Mouse (Mus musculus) spleen, adult 2 months (tissue): ENCODE measurements around the gene Kdr. TPM values are rescaled to one million over a fixed set of nuclear protein-coding genes. Genes with fewer than 3 reads are reported as not detected.

Source experiments
- DNase-seq, 2 experiments: peaks; one replicate each; pipeline versions ENCODE4 v3.0.0 to v3.0.0-alpha.2; 2012 to 2021; ENCODE audit warnings: low spot score in 2 of 2, low read depth in 1 of 2
- H3K27ac ChIP-seq: fragments of 200-500 bp; 2 replicates; pipeline ENCODE4 v1.5.1; 2012; ENCODE audit warnings: low read length, inconsistent platforms; ENCODE audit not compliant: insufficient read depth
- H3K27me3 ChIP-seq: fragments of 200-500 bp; 2 replicates; pipeline ENCODE4 v1.6.1; 2012; ENCODE audit warnings: mild to moderate bottlenecking, moderate library complexity, low read length, inconsistent platforms; ENCODE audit not compliant: control insufficient read depth, insufficient read depth
- H3K36me3 ChIP-seq: fragments of 200-500 bp; 2 replicates; pipeline ENCODE4 v1.6.1; 2012; ENCODE audit warnings: mild to moderate bottlenecking, low read length, inconsistent platforms; ENCODE audit not compliant: control insufficient read depth, insufficient read depth
- H3K4me1 ChIP-seq: fragments of 200-500 bp; 2 replicates; pipeline ENCODE4 v1.6.1; 2011; ENCODE audit warnings: inconsistent platforms; ENCODE audit not compliant: control insufficient read depth, insufficient read depth, insufficient read length
- H3K4me3 ChIP-seq: fragments of 200-500 bp; 2 replicates; pipeline ENCODE4 v1.5.1; 2011; ENCODE audit warnings: mild to moderate bottlenecking, inconsistent platforms; ENCODE audit not compliant: insufficient read depth, insufficient read length; ENCODE audit errors: extremely low read depth
- CTCF ChIP-seq: fragments of 200-500 bp; IDR thresholded peaks from 2 replicates; pipeline ENCODE4 v1.5.1; 2011; ENCODE audit warnings: mild to moderate bottlenecking, inconsistent platforms; ENCODE audit not compliant: insufficient read depth, insufficient read length, insufficient replicate concordance; ENCODE audit errors: extremely low read depth
- POLR2A ChIP-seq: fragments of 200-500 bp; IDR thresholded peaks from 2 replicates; pipeline ENCODE4 v1.6.1; 2011; ENCODE audit warnings: low read depth, low read length, inconsistent platforms
- WGBS: fragments of 180-500 bp; shearing (Covaris S2); methylation state at CpG from one replicate; pipeline ENCODE4 v1.1.7; 2018; 5-methylcytosine and 5-hydroxymethylcytosine counted together
- polyA plus RNA-seq: library from polyadenylated mRNA; depleted of rRNA; stranded (reverse); fragments of >200 nt; gene quantifications from 2 replicates; pipeline ENCODE4 v1.2.3, GENCODE M21; 2012

Kdr gene
- polyA plus RNA-seq, 1 experiment = 6.5 TPM

- TF ChIP-seq CTCF (no peak), POLR2A (no peak)
- no peaks in the 10 kb centered on the region for H3K36me3 ChIP-seq
- WGBS = 7% methylated on average over 54 of the region's 54 CpGs
- H3K27ac ChIP-seq = 0 out of 2 replicates have a peak overlapping the region, but pooled peaks have one; percentile 8
- DNase-seq = no peak
- H3K4me3 ChIP-seq = peak overlapping the region; percentile 56
- peaks cover 7% of the 10 kb centered on the region for H3K4me1 ChIP-seq
- H3K27me3 ChIP-seq = peaks cover 13% of the 10 kb centered on the region
These were observed 551 bp downstream of the Kdr start for GRCm38 (mm10) chr5:75977441-75978373.

GRCm38 (mm10) chr5:75976696-75977095 is 1.6 kb downstream of the Kdr start:
- no peak for DNase-seq
- no peak overlapping the region for H3K27ac ChIP-seq
- 76% methylated on average over 9 of the region's 9 CpGs for WGBS
- peaks cover 7% of the 10 kb centered on the region for H3K4me1 ChIP-seq
- no peak overlapping the region for H3K4me3 ChIP-seq
- H3K27me3 ChIP-seq = peaks cover 13% of the 10 kb centered on the region
- TF ChIP-seq CTCF (no peak), POLR2A (no peak)
- no peaks in the 10 kb centered on the region for H3K36me3 ChIP-seq

DNA sequence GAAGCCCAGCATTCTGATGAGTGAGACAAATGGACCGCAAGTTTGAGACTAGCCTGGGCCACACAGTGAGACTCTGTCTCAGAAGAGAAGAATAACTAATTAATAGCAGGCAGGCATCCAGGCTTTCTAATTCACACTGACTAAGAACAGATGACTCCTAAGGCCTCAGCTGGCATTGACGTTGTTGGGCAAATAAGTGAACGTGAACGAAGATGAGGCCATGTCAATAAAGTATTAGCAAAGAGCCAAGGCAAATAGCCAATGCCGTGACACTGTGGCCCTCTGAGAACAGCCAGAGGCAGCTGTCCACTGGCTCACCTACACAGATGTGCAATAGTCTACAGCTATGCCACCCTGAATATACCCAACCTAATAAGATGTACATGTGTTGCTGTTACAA is 2.9 kb downstream of the Kdr start:
- DNase-seq = no peak
- H3K27ac ChIP-seq = no peak overlapping the region
- H3K4me1 ChIP-seq = peaks cover 4% of the 10 kb centered on the region
- H3K4me3 ChIP-seq = no peak overlapping the region
- peaks cover 13% of the 10 kb centered on the region for H3K27me3 ChIP-seq
- 87% methylated on average over 5 of the region's 5 CpGs for WGBS
- H3K36me3 ChIP-seq = no peaks in the 10 kb centered on the region
- TF ChIP-seq CTCF (no peak), POLR2A (no peak)

DNA sequence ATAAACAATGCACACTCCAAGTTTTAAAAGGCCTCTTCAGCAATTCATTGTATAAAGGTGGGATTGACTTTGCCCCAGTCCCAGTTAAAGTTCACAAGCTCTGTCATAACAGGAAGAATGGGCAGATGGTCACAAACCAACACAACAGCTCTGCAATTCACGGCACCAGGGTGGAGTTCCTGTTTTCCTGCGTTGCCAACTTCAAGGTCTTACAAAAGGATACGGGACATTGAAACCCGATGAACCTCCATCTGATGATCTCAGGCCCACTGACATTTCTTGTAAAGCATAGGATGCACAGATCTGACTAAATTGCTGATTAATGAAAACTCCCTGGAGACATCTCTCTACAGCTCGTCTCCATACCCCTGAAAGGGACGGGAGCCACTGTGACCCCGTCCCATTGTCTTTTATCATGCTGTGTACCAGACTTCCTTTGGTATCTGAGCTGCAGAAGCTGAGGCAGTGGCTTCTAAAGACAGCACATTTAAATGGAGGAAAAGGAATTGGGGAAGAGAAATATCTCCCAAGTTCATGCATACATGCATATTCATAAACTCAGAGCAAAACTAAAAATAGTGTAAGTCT is 3.6 kb downstream of the Kdr start:
- no peak for DNase-seq
- TF ChIP-seq CTCF (no peak), POLR2A (no peak)
- Histone ChIP-seq H3K4me1 (peaks cover 4% of the 10 kb centered on the region), H3K4me3 (no peak overlapping the region), H3K36me3 (no peaks in the 10 kb centered on the region), H3K27ac (no peak overlapping the region), H3K27me3 (peaks cover 13% of the 10 kb centered on the region)
- 20% methylated on average over 7 of the region's 7 CpGs for WGBS

DNA sequence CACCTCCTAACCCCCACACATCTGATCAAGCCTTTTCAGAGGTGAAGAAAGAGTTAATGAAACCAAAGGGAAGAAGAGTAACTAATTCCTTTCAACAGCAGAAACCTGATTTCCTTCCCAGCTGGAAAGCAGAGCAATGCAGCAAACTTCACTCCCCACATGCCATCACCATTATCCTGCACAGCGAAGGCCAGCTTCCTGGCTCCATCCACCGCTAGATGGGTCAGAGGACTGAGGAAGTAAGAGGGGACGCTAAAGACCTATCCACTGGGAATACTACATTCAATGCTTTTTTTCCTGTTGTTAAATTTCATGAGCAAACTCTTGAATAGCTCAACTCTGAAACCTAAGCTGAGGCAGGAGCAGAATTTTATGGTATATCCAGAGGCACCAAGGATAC is 8.4 kb downstream of the Kdr start:
- TF ChIP-seq CTCF (no peak), POLR2A (no peak)
- no peak for DNase-seq
- H3K36me3 ChIP-seq = no peaks in the 10 kb centered on the region
- H3K4me3 ChIP-seq = no peak overlapping the region
- no peak overlapping the region for H3K27ac ChIP-seq
- H3K4me1 ChIP-seq = no peaks in the 10 kb centered on the region
- 90% methylated on average over 3 of the region's 3 CpGs for WGBS
- H3K27me3 ChIP-seq = no peaks in the 10 kb centered on the region

GRCm38 (mm10) chr5:75962558-75962957 is 15.7 kb downstream of the Kdr start:
- 81% methylated on average over 12 of the region's 12 CpGs for WGBS
- no peak overlapping the region for H3K27ac ChIP-seq
- H3K4me3 ChIP-seq = no peak overlapping the region
- TF ChIP-seq CTCF (no peak), POLR2A (no peak)
- H3K4me1 ChIP-seq = no peaks in the 10 kb centered on the region
- DNase-seq = no peak
- no peaks in the 10 kb centered on the region for H3K27me3 ChIP-seq
- no peaks in the 10 kb centered on the region for H3K36me3 ChIP-seq
